Mouse (Mus musculus) E14TG2a.4 (cell line): ENCODE results near the gene Spsb1.

Experiments
- CTCF ChIP-seq: conservative IDR thresholded peaks from 2 replicates; pipeline ENCODE4 v1.5.1; 2014; ENCODE audit warnings: low read length
- POU5F1 ChIP-seq: IDR thresholded peaks from 2 replicates; pipeline ENCODE4 v1.6.1; 2014; ENCODE audit warnings: low read length, borderline replicate concordance

- TF ChIP-seq CTCF (no peak), POU5F1 (no peak)
Observed at GRCm38 (mm10) chr4:149938701-149939100, 16.1 kb downstream of the Spsb1 start.
